Mouse (Mus musculus) C2C12 (cell line): ENCODE data around the gene Pianp. TPM values are rescaled to one million over a fixed set of nuclear protein-coding genes. Genes with fewer than 3 reads are reported as not detected.

Source experiments
- H3K27me3 ChIP-seq: one replicate; pipeline ENCODE4 v1.6.1; 2011; ENCODE audit not compliant: control insufficient read depth, insufficient read depth, insufficient read length
- H3K36me3 ChIP-seq: one replicate; pipeline ENCODE4 v1.6.1; 2011; ENCODE audit not compliant: control insufficient read depth, insufficient read depth
- H3K4me3 ChIP-seq: one replicate; pipeline ENCODE4 v1.5.1; 2011; ENCODE audit warnings: mild to moderate bottlenecking, control low read depth; ENCODE audit not compliant: poor library complexity, insufficient read depth, severe bottlenecking
- H3K79me2 ChIP-seq: one replicate; pipeline ENCODE4 v1.6.1; 2011; ENCODE audit not compliant: control insufficient read depth, insufficient read depth
- H3K79me3 ChIP-seq: one replicate; pipeline ENCODE4 v1.6.1; 2011; ENCODE audit warnings: low read depth, control low read depth
- H3ac ChIP-seq: one replicate; pipeline ENCODE3; 2011; ENCODE audit warnings: low read depth; ENCODE audit not compliant: control insufficient read depth, insufficient read length
- CEBPB ChIP-seq: IDR thresholded peaks from one replicate; pipeline ENCODE4 v1.6.1; 2011; ENCODE audit warnings: low read depth, mild to moderate bottlenecking, control low read depth, moderate library complexity
- CTCF ChIP-seq: IDR thresholded peaks from one replicate; pipeline ENCODE4 v1.5.1; 2011; ENCODE audit not compliant: control insufficient read depth, insufficient read depth, insufficient read length
- FOSL1 ChIP-seq: IDR thresholded peaks from one replicate; pipeline ENCODE4 v1.8.0; 2011; ENCODE audit warnings: mild to moderate bottlenecking, low read length; ENCODE audit not compliant: poor library complexity, insufficient read depth, severe bottlenecking
- MAX ChIP-seq: IDR thresholded peaks from one replicate; pipeline ENCODE4 v1.6.1; 2011; ENCODE audit warnings: mild to moderate bottlenecking, control low read depth
- MYOD1 ChIP-seq: IDR thresholded peaks from one replicate; pipeline ENCODE4 v1.6.1; 2011; ENCODE audit warnings: low read depth; ENCODE audit not compliant: control insufficient read depth, insufficient read length
- MYOG ChIP-seq: IDR thresholded peaks from one replicate; pipeline ENCODE4 v1.6.1; 2011; ENCODE audit not compliant: control insufficient read depth, insufficient read length; ENCODE audit errors: extremely low read depth
- USF1 ChIP-seq: IDR thresholded peaks from one replicate; pipeline ENCODE4 v1.6.1; 2011; ENCODE audit warnings: low read depth, mild to moderate bottlenecking, control low read depth, moderate library complexity
- long read RNA-seq, 2 experiments: library from polyadenylated mRNA; unstranded; transcript quantifications; one replicate each; pipeline ENCODE4 v2.0.0; 2019 to 2020
- polyA plus RNA-seq: library from polyadenylated mRNA; unstranded; fragments of >200 nt; fragmentation: generic; extraction: Trizol; gene quantifications from one replicate; pipeline ENCODE4 v1.2.1, GENCODE M21; 2012; ENCODE audit warnings: missing spikeins

Gene Pianp
- 1.1 TPM for polyA plus RNA-seq
- long read RNA-seq, experiment 1: 0 reads
- long read RNA-seq, experiment 2, partial matches to known transcripts: 0 of 1 reads
- long read RNA-seq, experiment 2, other reads (novel, unspliced or antisense): 1 of 1 reads

GRCm38 (mm10) chr6:124996551-124997501 is at the start of gene Pianp:
Pianp (plus strand) TSS chr6:124996694.
- Histone ChIP-seq H3K4me3 (no peak within 1 kb of the TSS), H3ac (peak within 1 kb of the TSS; percentile 14), H3K79me2 (no peaks in the 10 kb centered on the region), H3K79me3 (no peaks in the 10 kb centered on the region), H3K27me3 (peaks cover 11% of the 10 kb centered on the region), H3K36me3 (no peaks in the 10 kb centered on the region)
- no peak for TF ChIP-seq MAX
- TF ChIP-seq FOSL1: no peak
- TF ChIP-seq CTCF: no peak
- TF ChIP-seq MYOD1: no peak
- TF ChIP-seq USF1: no peak
- no peak for TF ChIP-seq CEBPB
- TF ChIP-seq MYOG: no peak

- no peak for TF ChIP-seq USF1
- no peak for TF ChIP-seq MYOG
- no peak for TF ChIP-seq CEBPB
- no peak for TF ChIP-seq MYOD1
- TF ChIP-seq MAX: no peak
- TF ChIP-seq CTCF: no peak
- no peaks in the 10 kb centered on the region for H3K79me2 ChIP-seq
- H3K27me3 ChIP-seq: no peaks in the 10 kb centered on the region
- peaks cover 22% of the 10 kb centered on the region for H3K36me3 ChIP-seq
- no peak overlapping the region for H3K4me3 ChIP-seq
- H3ac ChIP-seq: no peak overlapping the region
- H3K79me3 ChIP-seq: no peaks in the 10 kb centered on the region
These were observed 42.3 kb upstream of the Pianp start for GRCm38 (mm10) chr6:124953991-124954715.

GRCm38 (mm10) chr6:124955212-124955611 is 41.3 kb upstream of the Pianp start:
- no peaks in the 10 kb centered on the region for H3K79me3 ChIP-seq
- no peak overlapping the region for H3K4me3 ChIP-seq
- no peak overlapping the region for H3ac ChIP-seq
- H3K27me3 ChIP-seq: no peaks in the 10 kb centered on the region
- TF ChIP-seq FOSL1: no peak
- TF ChIP-seq MYOD1: no peak
- no peak for TF ChIP-seq MYOG
- TF ChIP-seq CEBPB: no peak
- TF ChIP-seq MAX: no peak
- TF ChIP-seq USF1: no peak
- no peak for TF ChIP-seq CTCF
- peaks cover 32% of the 10 kb centered on the region for H3K36me3 ChIP-seq
- no peaks in the 10 kb centered on the region for H3K79me2 ChIP-seq

- H3K79me2 ChIP-seq: peaks cover 12% of the 10 kb centered on the region
- no peak for TF ChIP-seq CTCF
- TF ChIP-seq USF1: no peak
- TF ChIP-seq MAX: no peak
- TF ChIP-seq FOSL1: no peak
- no peak for TF ChIP-seq CEBPB
- TF ChIP-seq MYOG: no peak
- TF ChIP-seq MYOD1: no peak
- H3K36me3 ChIP-seq: peaks cover 56% of the 10 kb centered on the region
- H3K4me3 ChIP-seq: no peak overlapping the region
- no peaks in the 10 kb centered on the region for H3K27me3 ChIP-seq
- peaks cover 4% of the 10 kb centered on the region for H3K79me3 ChIP-seq
- no peak overlapping the region for H3ac ChIP-seq
These were observed 38.4 kb upstream of the Pianp start for GRCm38 (mm10) chr6:124958127-124958526.

GRCm38 (mm10) chr6:124959960-124960359 is 36.5 kb upstream of the Pianp start:
- no peak overlapping the region for H3K4me3 ChIP-seq
- H3K36me3 ChIP-seq: peaks cover 66% of the 10 kb centered on the region
- H3K79me2 ChIP-seq: peaks cover 31% of the 10 kb centered on the region
- no peak overlapping the region for H3ac ChIP-seq
- H3K79me3 ChIP-seq: peaks cover 20% of the 10 kb centered on the region
- no peaks in the 10 kb centered on the region for H3K27me3 ChIP-seq
- no peak for TF ChIP-seq USF1
- TF ChIP-seq MAX: no peak
- TF ChIP-seq MYOG: no peak
- no peak for TF ChIP-seq CTCF
- TF ChIP-seq FOSL1: no peak
- no peak for TF ChIP-seq MYOD1
- no peak for TF ChIP-seq CEBPB
